ENCODE assay signal across 12 mouse cellular contexts in the genomic region with DNA sequence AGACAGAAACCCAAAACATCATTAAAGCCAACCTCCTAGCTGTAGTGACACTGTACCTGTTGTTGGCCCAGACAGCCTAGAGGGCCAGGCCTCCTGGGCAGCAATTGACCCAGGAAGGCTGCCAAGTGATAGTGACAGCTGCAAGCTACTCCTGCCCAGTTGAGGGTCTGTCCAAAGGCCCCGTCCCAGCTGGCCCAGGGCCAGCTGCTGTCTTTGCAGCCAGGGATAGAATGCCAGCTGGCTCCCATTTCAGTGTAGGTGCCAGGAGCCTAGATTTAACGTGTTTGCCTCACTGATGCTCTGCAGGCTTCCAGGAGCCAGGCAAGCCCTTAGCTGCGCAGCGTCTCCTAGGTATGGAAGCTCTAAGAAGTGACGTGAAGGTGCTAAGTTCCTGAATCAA. TPM values are rescaled to one million over a fixed set of nuclear protein-coding genes. Genes with fewer than 3 reads are reported as not detected.
DNase-seq lines count a peak whose midpoint lies in the region; ATAC-seq and TF ChIP-seq lines count a peak whose summit lies in the region.
"Had no signal": no experiment of that assay in that cellular context is flagged by ENCODE, and none has a peak within 500 bp of the region (broad histone marks: within the 10 kb centered on the region; RNA-seq: fewer than 3 reads in every experiment).

No protein-coding gene starts in this region.

- no peak for TF ChIP-seq POLR2A in limb, embryonic 14.5 days (IDR thresholded peaks at IDR 0.05; ENCODE audit: borderline replicate concordance, extremely low read depth, insufficient read depth, insufficient read length)

- TF ChIP-seq CTCF in gastrocnemius, adult 2 months (IDR thresholded peaks at IDR 0.05) = no peak

- peak; percentile 4 for DNase-seq in cerebellum, adult 11-12 months
- no peak for DNase-seq in cerebellum, adult 8-10 months
- peak; percentile 19 to 44 for DNase-seq in left cerebral cortex, postnatal 14 days (ENCODE audit: low spot score in 2 of 2)
- no peak for DNase-seq in left cerebral cortex, adult 9 months (ENCODE audit: low spot score in 2 of 2)
- peak; percentile 54 for DNase-seq in gastrocnemius, adult 2 months
- peak; percentile 32 for DNase-seq in limb, embryonic 14.5 days (ENCODE audit: low spot score)
- no peak for DNase-seq in c-Kit-positive CD71-positive TER-119-positive erythroid progenitor cells, embryonic 14.5 days (ENCODE audit: low spot score)
- DNase-seq in spleen, postnatal 4 days (ENCODE audit: low spot score in 2 of 2) = no peak
- DNase-seq: lung, adult 2 months had no signal

- intact Hi-C loops in left cerebral cortex, postnatal 14 days (cut with DNase I) = no loop called here
- intact Hi-C loops in gastrocnemius, adult 2 months (cut with DNase I) = no loop called here

- H3K27ac ChIP-seq in gastrocnemius, adult 2 months = no peak overlapping the region
- H3K27ac ChIP-seq in limb, embryonic 14.5 days (replicated peaks; ENCODE audit: low read depth, low read length) = no peak overlapping the region
- H3K27ac ChIP-seq: embryonic facial prominence, embryonic 15.5 days; intestine, embryonic 15.5 days had no signal

- no peak overlapping the region for H3K4me2 ChIP-seq in limb, embryonic 14.5 days (replicated peaks; ENCODE audit: low read depth, low read length, severe bottlenecking)
- H3K4me2 ChIP-seq: embryonic facial prominence, embryonic 15.5 days; intestine, embryonic 15.5 days had no signal

- H3K9ac ChIP-seq in limb, embryonic 14.5 days (ENCODE audit: low read depth, low read length, severe bottlenecking) = no peak overlapping the region
- H3K9ac ChIP-seq: embryonic facial prominence, embryonic 15.5 days; intestine, embryonic 15.5 days had no signal

- ATAC-seq in limb, embryonic 14.5 days (ENCODE audit: low FRiP score, low read depth) = 0 out of 2 replicates have a peak, but pooled peaks have one; percentile 12
- ATAC-seq: intestine, embryonic 15.5 days had no signal

- no peaks in the 10 kb centered on the region for H3K36me3 ChIP-seq in limb, embryonic 14.5 days (ENCODE audit: control insufficient read depth, insufficient read depth, low read length)
- H3K36me3 ChIP-seq: embryonic facial prominence, embryonic 15.5 days; intestine, embryonic 15.5 days had no signal

- no peak overlapping the region for H3K4me3 ChIP-seq in gastrocnemius, adult 2 months
- no peak overlapping the region for H3K4me3 ChIP-seq in limb, embryonic 14.5 days (replicated peaks; ENCODE audit: low read length)
- H3K4me3 ChIP-seq: embryonic facial prominence, embryonic 15.5 days; intestine, embryonic 15.5 days had no signal

- H3K9me3 ChIP-seq in limb, embryonic 14.5 days (ENCODE audit: control insufficient read depth, low read length) = no peaks in the 10 kb centered on the region
- H3K9me3 ChIP-seq: embryonic facial prominence, embryonic 15.5 days; intestine, embryonic 15.5 days had no signal

- H3K4me1 ChIP-seq in limb, embryonic 14.5 days (ENCODE audit: control insufficient read depth, insufficient read depth, low read length) = peaks cover 7% of the 10 kb centered on the region
- H3K4me1 ChIP-seq: intestine, embryonic 15.5 days had no signal

- WGBS in limb, embryonic 14.5 days = 45% methylated on average over 5 of the region's 5 CpGs

- no peaks in the 10 kb centered on the region for H3K27me3 ChIP-seq in limb, embryonic 14.5 days (ENCODE audit: control insufficient read depth, insufficient read depth, low read length)
- H3K27me3 ChIP-seq: embryonic facial prominence, embryonic 15.5 days; intestine, embryonic 15.5 days had no signal

RNA-seq across cellular contexts. Expression of gene Tfap2c, which starts 29.8 kb away (rescaled TPM):
- total RNA-seq in left cerebral cortex, postnatal 14 days (2021) = under 1 TPM; 0.13 to 0.42 TPM
- total RNA-seq in gastrocnemius, adult 2 months (2021) = not detected
- 6.1 and 7.7 TPM in 2 replicates for polyA plus RNA-seq in limb, embryonic 14.5 days (2012; rRNA removed)
- polyA plus RNA-seq in limb, embryonic 14.5 days (2014; fragmentation: Nextera tagmentation; extraction: Ambion mirVana) = 9.9 and 10.0 TPM in 2 replicates
- total RNA-seq: neutrophil, adult 5-6 weeks had no signal

Comparison
In these comparisons a context has a peak if more than half of its experiments do, and no peak if none do; other contexts are left out.
1. DNase-seq: peak in cerebellum, adult 11-12 months (single experiment), left cerebral cortex, postnatal 14 days (2 of 2), gastrocnemius, adult 2 months (single experiment) and limb, embryonic 14.5 days (single experiment); none in cerebellum, adult 8-10 months (single experiment), left cerebral cortex, adult 9 months (0 of 2), c-Kit-positive CD71-positive TER-119-positive erythroid progenitor cells, embryonic 14.5 days (single experiment) and spleen, postnatal 4 days (0 of 2).